Mouse (Mus musculus) midbrain, embryonic 16.5 days (tissue): Measurements from ENCODE around the gene Pcsk2. TPM values are rescaled to one million over a fixed set of nuclear protein-coding genes. Genes with fewer than 3 reads are reported as not detected.

Source experiments
- ATAC-seq: fragments of 200-750 bp; cut with Nextera tagmentation; 2 replicates; pipeline ENCODE4 v1.8.0; 2017; ENCODE audit warnings: moderate TSS enrichment
- H3K27ac ChIP-seq: fragments of 300-500 bp; sonication (generic); 2 replicates; pipeline ENCODE4 v1.5.1; 2014; ENCODE audit warnings: mild to moderate bottlenecking, low read length, mixed read lengths
- H3K27me3 ChIP-seq: fragments of 300-500 bp; sonication (generic); 2 replicates; pipeline ENCODE4 v1.6.1; 2014; ENCODE audit warnings: low read depth, low read length, mixed read lengths; ENCODE audit not compliant: control insufficient read depth, insufficient read depth
- H3K36me3 ChIP-seq: fragments of 300-500 bp; sonication (generic); 2 replicates; pipeline ENCODE4 v1.6.1; 2014; ENCODE audit warnings: mild to moderate bottlenecking, low read length, moderate library complexity, mixed read lengths; ENCODE audit not compliant: control insufficient read depth, insufficient read depth
- H3K4me1 ChIP-seq: fragments of 300-500 bp; sonication (generic); 2 replicates; pipeline ENCODE4 v1.6.1; 2014; ENCODE audit warnings: mild to moderate bottlenecking, low read length, mixed read lengths; ENCODE audit not compliant: control insufficient read depth, insufficient read depth
- H3K4me2 ChIP-seq: fragments of 300-500 bp; sonication (generic); 2 replicates; pipeline ENCODE4 v1.6.1; 2014; ENCODE audit warnings: mild to moderate bottlenecking, low read length, mixed read lengths
- H3K4me3 ChIP-seq: fragments of 300-500 bp; sonication (generic); 2 replicates; pipeline ENCODE4 v1.5.1; 2014; ENCODE audit warnings: low read depth, mild to moderate bottlenecking, low read length, moderate library complexity, mixed read lengths
- H3K9ac ChIP-seq: fragments of 300-500 bp; sonication (generic); 2 replicates; pipeline ENCODE4 v1.6.1; 2014; ENCODE audit warnings: low read depth, low read length, mixed read lengths
- H3K9me3 ChIP-seq: fragments of 300-500 bp; sonication (generic); replicated peaks from 2 replicates; pipeline ENCODE4 v1.6.1; 2014; ENCODE audit warnings: mild to moderate bottlenecking, low read length, mixed read lengths; ENCODE audit not compliant: control insufficient read depth, poor library complexity, severe bottlenecking
- WGBS: fragments of 180-500 bp; shearing (Covaris S2); extraction: QIAGEN DNeasy Blood & Tissue Kit; methylation state at CpG from one replicate; pipeline ENCODE4 v1.1.7; 2014; 5-methylcytosine and 5-hydroxymethylcytosine counted together
- polyA plus RNA-seq: library from polyadenylated mRNA; unstranded; fragments of >200 nt; fragmentation: Nextera tagmentation; extraction: Ambion mirVana; gene quantifications from 2 replicates; pipeline ENCODE4 v1.2.1, GENCODE M21; 2015

Pcsk2 gene
- polyA plus RNA-seq, 1 experiment from 2014 or later: 35.2 TPM

- H3K27ac ChIP-seq: no peak overlapping the region
- no peak overlapping the region for H3K4me3 ChIP-seq
- H3K4me2 ChIP-seq: no peak overlapping the region
- H3K4me1 ChIP-seq: no peaks in the 10 kb centered on the region
- H3K27me3 ChIP-seq: no peaks in the 10 kb centered on the region
- H3K9ac ChIP-seq: no peak overlapping the region
- H3K36me3 ChIP-seq: no peaks in the 10 kb centered on the region
- H3K9me3 ChIP-seq: no peaks in the 10 kb centered on the region; the same call in 1 of the 2 replicates
- WGBS: 76% methylated on average over 4 of the region's 4 CpGs
- no peak for ATAC-seq
These were observed 14.4 kb downstream of the Pcsk2 start for GRCm38 (mm10) chr2:143560384-143560783.

GRCm38 (mm10) chr2:143565062-143565461 lies 19.1 kb downstream of the Pcsk2 start:
- no peak for ATAC-seq
- Histone ChIP-seq H3K27ac (no peak overlapping the region), H3K4me2 (no peak overlapping the region), H3K27me3 (no peaks in the 10 kb centered on the region), H3K9ac (no peak overlapping the region), H3K4me3 (no peak overlapping the region), H3K9me3 (no peaks in the 10 kb centered on the region), H3K36me3 (no peaks in the 10 kb centered on the region), H3K4me1 (no peaks in the 10 kb centered on the region)
- 69% methylated on average over 2 of the region's 2 CpGs for WGBS

- H3K9me3 ChIP-seq: no peaks in the 10 kb centered on the region
- ATAC-seq: no peak
- H3K4me3 ChIP-seq: no peak overlapping the region
- H3K27ac ChIP-seq: no peak overlapping the region
- no peaks in the 10 kb centered on the region for H3K36me3 ChIP-seq
- H3K27me3 ChIP-seq: no peaks in the 10 kb centered on the region
- 93% methylated on average over 6 of the region's 6 CpGs for WGBS
- H3K9ac ChIP-seq: no peak overlapping the region
- H3K4me1 ChIP-seq: no peaks in the 10 kb centered on the region
- no peak overlapping the region for H3K4me2 ChIP-seq
These were observed 20.0 kb downstream of the Pcsk2 start for GRCm38 (mm10) chr2:143565961-143566360.

GRCm38 (mm10) chr2:143585341-143585740 lies 39.4 kb downstream of the Pcsk2 start:
- 85% methylated on average over 6 of the region's 6 CpGs for WGBS
- no peak overlapping the region for H3K4me2 ChIP-seq
- no peaks in the 10 kb centered on the region for H3K9me3 ChIP-seq
- H3K27me3 ChIP-seq: no peaks in the 10 kb centered on the region
- H3K4me1 ChIP-seq: peaks cover 7% of the 10 kb centered on the region; the same call in 1 of the 2 replicates
- H3K9ac ChIP-seq: no peak overlapping the region
- H3K27ac ChIP-seq: no peak overlapping the region
- H3K36me3 ChIP-seq: 0 out of 2 replicates have a peak, but pooled peaks cover 3% of the 10 kb centered on the region
- ATAC-seq: no peak
- no peak overlapping the region for H3K4me3 ChIP-seq

GRCm38 (mm10) chr2:143590398-143590797 lies 44.4 kb downstream of the Pcsk2 start:
- Histone ChIP-seq H3K9ac (no peak overlapping the region), H3K27me3 (no peaks in the 10 kb centered on the region), H3K4me3 (no peak overlapping the region), H3K27ac (no peak overlapping the region), H3K9me3 (no peaks in the 10 kb centered on the region), H3K36me3 (no peaks in the 10 kb centered on the region), H3K4me1 (0 out of 2 replicates have a peak, but pooled peaks cover 2% of the 10 kb centered on the region), H3K4me2 (no peak overlapping the region)
- WGBS: 92% methylated on average over 2 of the region's 2 CpGs
- no peak for ATAC-seq

- ATAC-seq: no peak
- Histone ChIP-seq H3K4me3 (no peak overlapping the region), H3K4me2 (no peak overlapping the region), H3K36me3 (no peaks in the 10 kb centered on the region), H3K9ac (no peak overlapping the region), H3K27ac (no peak overlapping the region), H3K4me1 (no peaks in the 10 kb centered on the region), H3K9me3 (no peaks in the 10 kb centered on the region), H3K27me3 (no peaks in the 10 kb centered on the region)
- 54% methylated on average over 3 of the region's 3 CpGs for WGBS
These were observed 57.1 kb downstream of the Pcsk2 start for GRCm38 (mm10) chr2:143603071-143603470.

GRCm38 (mm10) chr2:143603871-143604512 lies 58.0 kb downstream of the Pcsk2 start:
- H3K9ac ChIP-seq: no peak overlapping the region
- no peak overlapping the region for H3K4me2 ChIP-seq
- H3K27ac ChIP-seq: no peak overlapping the region
- H3K4me3 ChIP-seq: no peak overlapping the region
- 43% methylated on average over 2 of the region's 2 CpGs for WGBS
- H3K9me3 ChIP-seq: no peaks in the 10 kb centered on the region
- H3K36me3 ChIP-seq: no peaks in the 10 kb centered on the region
- no peaks in the 10 kb centered on the region for H3K4me1 ChIP-seq
- ATAC-seq: no peak
- no peaks in the 10 kb centered on the region for H3K27me3 ChIP-seq

GRCm38 (mm10) chr2:143610355-143611331 lies 64.7 kb downstream of the Pcsk2 start:
- Histone ChIP-seq H3K4me1 (peaks cover 4% of the 10 kb centered on the region; the same call in 1 of the 2 replicates), H3K27me3 (no peaks in the 10 kb centered on the region), H3K36me3 (no peaks in the 10 kb centered on the region), H3K27ac (no peak overlapping the region), H3K9me3 (no peaks in the 10 kb centered on the region), H3K4me2 (no peak overlapping the region), H3K9ac (no peak overlapping the region), H3K4me3 (no peak overlapping the region)
- peak; percentile 71 for ATAC-seq
- WGBS: 56% methylated on average over 9 of the region's 9 CpGs

- H3K4me2 ChIP-seq: no peak overlapping the region
- no peaks in the 10 kb centered on the region for H3K9me3 ChIP-seq
- H3K36me3 ChIP-seq: no peaks in the 10 kb centered on the region
- no peak overlapping the region for H3K4me3 ChIP-seq
- no peak overlapping the region for H3K9ac ChIP-seq
- ATAC-seq: no peak
- no peaks in the 10 kb centered on the region for H3K27me3 ChIP-seq
- no peak overlapping the region for H3K27ac ChIP-seq
- WGBS: 81% methylated on average over 3 of the region's 3 CpGs
- peaks cover 8% of the 10 kb centered on the region; the same call in 1 of the 2 replicates for H3K4me1 ChIP-seq
These were observed 67.5 kb downstream of the Pcsk2 start for GRCm38 (mm10) chr2:143613466-143613865.
